Mouse (Mus musculus) forebrain, embryonic 11.5 days (tissue): ENCODE measurements around the gene Opn4. TPM values are rescaled to one million over a fixed set of nuclear protein-coding genes. Genes with fewer than 3 reads are reported as not detected.

Experiments
- ATAC-seq: fragments of 200-750 bp; cut with Nextera tagmentation; replicated peaks from 2 replicates; pipeline ENCODE4 v1.8.0; 2017; ENCODE audit warnings: moderate TSS enrichment; ENCODE audit not compliant: low FRiP score
- DNase-seq: peaks from one replicate; pipeline ENCODE4 v3.0.0-alpha.2; 2017; ENCODE audit warnings: low spot score
- H3K27ac ChIP-seq: fragments of 300-500 bp; sonication (generic); 2 replicates; pipeline ENCODE4 v1.5.1; 2014; ENCODE audit warnings: low read depth, low read length
- H3K27me3 ChIP-seq: fragments of 300-500 bp; sonication (generic); 2 replicates; pipeline ENCODE4 v1.6.1; 2014; ENCODE audit warnings: mild to moderate bottlenecking, low read length, mixed read lengths; ENCODE audit not compliant: control insufficient read depth, insufficient read depth
- H3K36me3 ChIP-seq: fragments of 300-500 bp; sonication (generic); 2 replicates; pipeline ENCODE4 v1.6.1; 2014; ENCODE audit warnings: mild to moderate bottlenecking, low read length, moderate library complexity, mixed read lengths; ENCODE audit not compliant: control insufficient read depth, insufficient read depth
- H3K4me1 ChIP-seq: fragments of 300-500 bp; sonication (generic); replicated peaks from 2 replicates; pipeline ENCODE4 v1.6.1; 2014; ENCODE audit warnings: low read length, mixed read lengths; ENCODE audit not compliant: control insufficient read depth, insufficient read depth
- H3K4me2 ChIP-seq: fragments of 300-500 bp; sonication (generic); 2 replicates; pipeline ENCODE4 v1.6.1; 2014; ENCODE audit warnings: low read depth, mild to moderate bottlenecking, low read length, moderate library complexity, mixed read lengths; ENCODE audit not compliant: severe bottlenecking
- H3K4me3 ChIP-seq: fragments of 300-500 bp; sonication (generic); 2 replicates; pipeline ENCODE4 v1.5.1; 2014; ENCODE audit warnings: low read depth, low read length
- H3K9ac ChIP-seq: fragments of 300-500 bp; sonication (generic); 2 replicates; pipeline ENCODE4 v1.6.1; 2014; ENCODE audit warnings: low read length
- H3K9me3 ChIP-seq: fragments of 300-500 bp; sonication (generic); 2 replicates; pipeline ENCODE4 v1.6.1; 2016; ENCODE audit warnings: low read length, mixed read lengths; ENCODE audit not compliant: control insufficient read depth
- WGBS: fragments of 180-500 bp; shearing (Covaris S2); extraction: QIAGEN DNeasy Blood & Tissue Kit; methylation state at CpG from one replicate; pipeline ENCODE4 v1.1.7; 2014; 5-methylcytosine and 5-hydroxymethylcytosine counted together
- polyA plus RNA-seq: library from polyadenylated mRNA; unstranded; fragments of >200 nt; fragmentation: Nextera tagmentation; extraction: Ambion mirVana; gene quantifications from 2 replicates; pipeline ENCODE4 v1.2.1, GENCODE M21; 2014

Opn4 gene
- polyA plus RNA-seq, 1 experiment from 2014 or later = 0.12 TPM

GRCm38 (mm10) chr14:34623074-34623473 lies 23.1 kb upstream of the Opn4 start:
- Histone ChIP-seq H3K4me1 (no peaks in the 10 kb centered on the region), H3K9me3 (no peaks in the 10 kb centered on the region), H3K9ac (no peak overlapping the region), H3K36me3 (no peaks in the 10 kb centered on the region), H3K4me2 (no peak overlapping the region), H3K27ac (no peak overlapping the region), H3K27me3 (no peaks in the 10 kb centered on the region), H3K4me3 (no peak overlapping the region)
- ATAC-seq = no peak
- no peak for DNase-seq
- 90% methylated on average over 5 of the region's 5 CpGs for WGBS

- Histone ChIP-seq H3K27ac (no peak overlapping the region), H3K9ac (no peak overlapping the region), H3K4me3 (no peak overlapping the region), H3K27me3 (0 out of 2 replicates have a peak, but pooled peaks cover under 1% of the 10 kb centered on the region), H3K4me1 (no peaks in the 10 kb centered on the region), H3K9me3 (no peaks in the 10 kb centered on the region), H3K36me3 (no peaks in the 10 kb centered on the region), H3K4me2 (no peak overlapping the region)
- WGBS = 36% methylated on average over 10 of the region's 10 CpGs
- DNase-seq = no peak
- ATAC-seq = no peak
Observed at GRCm38 (mm10) chr14:34620611-34621376, 20.9 kb upstream of the Opn4 start.

DNA sequence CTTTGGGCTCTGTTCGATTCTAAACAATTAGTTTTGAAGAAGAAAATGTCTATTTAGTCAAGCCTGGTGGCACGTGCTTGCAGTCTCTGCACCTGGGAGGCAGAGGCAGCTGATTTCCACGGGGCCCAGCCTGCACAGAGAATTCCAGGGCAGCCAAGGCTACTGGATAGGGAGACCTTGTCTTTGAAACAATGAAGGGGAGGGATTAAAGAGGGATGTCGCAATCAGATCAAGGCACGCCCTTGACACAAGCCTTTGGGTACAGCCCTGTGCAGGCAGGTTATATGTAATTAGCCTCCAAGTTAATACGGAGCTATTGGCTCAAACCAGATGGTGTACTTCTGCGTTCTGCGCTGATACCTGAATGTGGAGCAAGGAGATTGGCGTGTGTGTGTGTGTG lies 18.9 kb upstream of the Opn4 start:
- Histone ChIP-seq H3K27me3 (peaks cover 11% of the 10 kb centered on the region; the same call in 1 of the 2 replicates), H3K9ac (no peak overlapping the region), H3K9me3 (no peaks in the 10 kb centered on the region), H3K36me3 (no peaks in the 10 kb centered on the region), H3K27ac (no peak overlapping the region), H3K4me2 (no peak overlapping the region), H3K4me1 (peaks cover 3% of the 10 kb centered on the region; the same call in 1 of the 2 replicates), H3K4me3 (no peak overlapping the region)
- DNase-seq (no peak), ATAC-seq (no peak)
- 34% methylated on average over 9 of the region's 9 CpGs for WGBS

DNA sequence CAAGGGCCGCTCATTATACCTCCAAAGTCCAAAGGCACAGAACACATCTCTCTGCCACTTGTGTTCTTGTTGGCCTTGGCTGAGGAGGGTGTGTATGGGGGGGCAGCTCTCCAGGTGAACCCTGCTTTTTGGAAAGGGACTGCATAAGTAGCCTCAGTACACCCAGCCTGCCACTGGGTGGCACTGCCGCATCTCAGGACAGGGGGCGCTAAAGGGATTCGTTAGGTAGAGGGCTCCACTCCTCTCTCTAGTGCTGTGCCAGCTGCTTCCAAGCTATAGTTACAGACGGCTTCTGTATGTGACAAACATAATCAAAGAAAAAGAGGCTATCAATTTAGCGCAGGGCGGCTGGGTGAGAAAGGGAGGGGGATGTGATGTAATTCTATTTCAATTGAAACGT lies 16.9 kb upstream of the Opn4 start:
- Histone ChIP-seq H3K4me3 (no peak overlapping the region), H3K4me2 (no peak overlapping the region), H3K9ac (no peak overlapping the region), H3K36me3 (no peaks in the 10 kb centered on the region), H3K27me3 (peaks cover 11% of the 10 kb centered on the region; the same call in 1 of the 2 replicates), H3K9me3 (no peaks in the 10 kb centered on the region), H3K4me1 (peaks cover 3% of the 10 kb centered on the region; the same call in 1 of the 2 replicates), H3K27ac (no peak overlapping the region)
- peak; percentile 82 for ATAC-seq
- WGBS = 2% methylated on average over 8 of the region's 8 CpGs
- DNase-seq = peak; percentile 92

GRCm38 (mm10) chr14:34615625-34616024 lies 15.7 kb upstream of the Opn4 start:
- H3K9ac ChIP-seq = no peak overlapping the region
- peaks cover 11% of the 10 kb centered on the region; the same call in 1 of the 2 replicates for H3K27me3 ChIP-seq
- no peak for DNase-seq
- no peaks in the 10 kb centered on the region for H3K9me3 ChIP-seq
- no peak for ATAC-seq
- no peak overlapping the region for H3K4me2 ChIP-seq
- WGBS = 62% methylated on average over 4 of the region's 4 CpGs
- H3K36me3 ChIP-seq = no peaks in the 10 kb centered on the region
- H3K27ac ChIP-seq = no peak overlapping the region
- H3K4me1 ChIP-seq = peaks cover 3% of the 10 kb centered on the region; the same call in 1 of the 2 replicates
- H3K4me3 ChIP-seq = no peak overlapping the region

DNA sequence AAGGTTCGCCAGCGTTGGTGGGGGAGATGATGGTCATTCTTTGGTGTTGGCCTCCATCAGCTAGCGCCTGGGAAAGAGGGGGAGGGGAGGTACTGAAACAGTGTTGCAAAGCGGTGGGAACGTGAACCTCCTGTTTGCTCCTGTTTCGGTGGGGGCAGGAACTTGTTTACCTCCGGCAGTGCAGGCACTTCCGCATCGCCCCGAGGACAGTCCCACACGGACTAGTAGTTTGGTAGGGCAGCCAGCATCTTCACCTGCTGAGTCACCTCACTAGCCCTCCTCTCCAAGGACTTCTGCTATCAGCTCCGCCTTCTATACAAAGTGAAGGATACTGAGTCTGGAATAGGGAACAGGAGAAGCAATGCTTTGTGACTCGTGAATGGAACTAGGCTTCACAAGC lies 15.1 kb upstream of the Opn4 start:
- Histone ChIP-seq H3K9ac (peak overlapping the region; percentile 14; the same call in 1 of the 2 replicates), H3K4me1 (peaks cover 3% of the 10 kb centered on the region; the same call in 1 of the 2 replicates), H3K4me2 (peak overlapping the region; percentile 38), H3K27me3 (peaks cover 11% of the 10 kb centered on the region; the same call in 1 of the 2 replicates), H3K4me3 (peak overlapping the region; percentile 16), H3K9me3 (no peaks in the 10 kb centered on the region), H3K36me3 (no peaks in the 10 kb centered on the region), H3K27ac (no peak overlapping the region)
- no peak for DNase-seq
- no peak for ATAC-seq
- WGBS = 3% methylated on average over 13 of the region's 13 CpGs

DNA sequence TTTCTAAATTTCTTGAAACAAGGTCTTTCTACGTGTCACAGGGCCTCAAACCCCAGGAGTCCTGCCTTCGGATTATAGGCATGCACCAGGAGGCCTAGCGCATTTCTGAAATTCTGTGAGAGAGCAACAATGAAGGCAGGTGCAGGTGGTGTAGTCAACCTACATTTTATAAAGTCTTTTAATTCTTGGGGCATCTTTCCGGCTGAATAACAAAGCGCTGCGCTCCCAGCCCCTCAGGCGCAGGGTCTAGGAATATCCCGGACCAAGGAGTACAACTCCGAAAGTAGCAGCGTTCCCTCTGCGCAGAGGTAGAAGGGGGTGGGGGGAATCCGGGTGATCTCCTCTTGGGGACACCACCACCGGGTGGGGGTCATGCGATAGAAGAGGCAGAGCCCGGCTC lies 14.6 kb upstream of the Opn4 start:
- no peaks in the 10 kb centered on the region for H3K9me3 ChIP-seq
- DNase-seq (no peak), ATAC-seq (no peak)
- H3K4me3 ChIP-seq = peak overlapping the region; percentile 16
- WGBS = 4% methylated on average over 15 of the region's 15 CpGs
- H3K27ac ChIP-seq = no peak overlapping the region
- peak overlapping the region; percentile 38; the same call in 1 of the 2 replicates for H3K4me2 ChIP-seq
- peaks cover 3% of the 10 kb centered on the region; the same call in 1 of the 2 replicates for H3K4me1 ChIP-seq
- H3K27me3 ChIP-seq = peaks cover 11% of the 10 kb centered on the region; the same call in 1 of the 2 replicates
- no peak overlapping the region for H3K9ac ChIP-seq
- no peaks in the 10 kb centered on the region for H3K36me3 ChIP-seq

- no peaks in the 10 kb centered on the region for H3K9me3 ChIP-seq
- no peak overlapping the region for H3K4me3 ChIP-seq
- H3K4me2 ChIP-seq = no peak overlapping the region
- WGBS = 65% methylated on average over 6 of the region's 6 CpGs
- no peak overlapping the region for H3K27ac ChIP-seq
- H3K36me3 ChIP-seq = no peaks in the 10 kb centered on the region
- ATAC-seq = no peak
- no peak for DNase-seq
- peaks cover 11% of the 10 kb centered on the region; the same call in 1 of the 2 replicates for H3K27me3 ChIP-seq
- peaks cover 3% of the 10 kb centered on the region; the same call in 1 of the 2 replicates for H3K4me1 ChIP-seq
- H3K9ac ChIP-seq = no peak overlapping the region
Observed at GRCm38 (mm10) chr14:34613523-34613922, 13.6 kb upstream of the Opn4 start.
